Mouse (Mus musculus): ENCODE data around the gene Glcci1.

GRCm38 (mm10) chr6:8484437-8485275, 24.7 kb upstream of the Glcci1 start:
- TF ChIP-seq CTCF (IDR thresholded peaks at IDR 0.05; ENCODE audit: borderline replicate concordance, extremely low read depth, insufficient read depth, insufficient read length) (no peak), POLR2A (IDR thresholded peaks at IDR 0.05; ENCODE audit: borderline replicate concordance, extremely low read depth, insufficient read depth, insufficient read length, poor library complexity, severe bottlenecking) (no peak)

All from brain, embryonic 14.5 days (tissue).